Mouse (Mus musculus) heart, embryonic 16.5 days (tissue): ENCODE data around the gene Tcf7. TPM values are rescaled to one million over a fixed set of nuclear protein-coding genes. Genes with fewer than 3 reads are reported as not detected.

ENCODE experiments used
- ATAC-seq: fragments of 200-750 bp; cut with Nextera tagmentation; replicated peaks from 2 replicates; pipeline ENCODE4 v1.8.0; 2017; ENCODE audit warnings: moderate number of reproducible peaks; ENCODE audit not compliant: insufficient read depth, low FRiP score; ENCODE audit errors: extremely low read depth
- H3K27ac ChIP-seq: fragments of 300-500 bp; sonication (generic); 2 replicates; pipeline ENCODE4 v1.5.1; 2014; ENCODE audit warnings: mild to moderate bottlenecking, low read length, control low read depth, moderate library complexity
- H3K27me3 ChIP-seq: fragments of 300-500 bp; sonication (generic); 2 replicates; pipeline ENCODE4 v1.6.1; 2014; ENCODE audit warnings: low read length, mixed read lengths; ENCODE audit not compliant: control insufficient read depth, insufficient read depth
- H3K36me3 ChIP-seq: fragments of 300-500 bp; sonication (generic); 2 replicates; pipeline ENCODE4 v1.6.1; 2014; ENCODE audit not compliant: control insufficient read depth, insufficient read depth
- H3K4me1 ChIP-seq: fragments of 300-500 bp; sonication (generic); 2 replicates; pipeline ENCODE4 v1.6.1; 2014; ENCODE audit warnings: low read length, mixed read lengths; ENCODE audit not compliant: control insufficient read depth, insufficient read depth
- H3K4me2 ChIP-seq: fragments of 300-500 bp; sonication (generic); 2 replicates; pipeline ENCODE4 v1.6.1; 2014; ENCODE audit warnings: low read depth, mild to moderate bottlenecking, control low read depth, low read length
- H3K4me3 ChIP-seq: fragments of 300-500 bp; sonication (generic); 2 replicates; pipeline ENCODE4 v1.5.1; 2014; ENCODE audit warnings: mild to moderate bottlenecking, control low read depth, low read length
- H3K9ac ChIP-seq: fragments of 300-500 bp; sonication (generic); 2 replicates; pipeline ENCODE4 v1.6.1; 2014; ENCODE audit warnings: low read length, control low read depth
- H3K9me3 ChIP-seq: fragments of 300-500 bp; sonication (generic); replicated peaks from 2 replicates; pipeline ENCODE4 v1.6.1; 2016; ENCODE audit warnings: low read length; ENCODE audit not compliant: control insufficient read depth
- WGBS: fragments of 180-500 bp; shearing (Covaris S2); extraction: QIAGEN DNeasy Blood & Tissue Kit; methylation state at CpG from one replicate; pipeline ENCODE4 v1.1.7; 2014; 5-methylcytosine and 5-hydroxymethylcytosine counted together
- polyA plus RNA-seq: library from polyadenylated mRNA; unstranded; fragments of >200 nt; fragmentation: Nextera tagmentation; extraction: Ambion mirVana; gene quantifications from 2 replicates; pipeline ENCODE4 v1.2.1, GENCODE M21; 2015

The Tcf7 gene
- polyA plus RNA-seq, 1 experiment from 2014 or later: 65.0 TPM

DNA sequence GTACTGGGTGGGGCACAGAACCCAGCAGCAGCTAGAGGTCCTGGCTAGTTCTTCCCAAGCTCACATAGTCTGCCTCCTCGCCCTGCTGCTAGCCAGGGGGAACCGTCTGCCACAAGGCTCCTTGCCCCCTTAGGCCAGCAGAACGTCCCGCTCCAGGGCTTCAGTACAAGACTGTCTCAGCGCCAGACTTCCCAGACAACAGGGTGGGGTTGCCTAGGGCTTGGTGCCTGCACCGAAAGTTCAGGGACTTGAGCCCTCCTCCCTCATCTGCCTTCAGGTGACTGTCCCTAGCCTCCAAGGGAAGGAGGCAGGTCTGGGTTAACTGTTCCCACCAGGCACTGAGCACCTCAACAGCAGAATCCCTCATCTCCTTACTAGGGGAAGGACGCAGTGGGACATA is 17.9 kb downstream of the Tcf7 start:
- ATAC-seq: no peak
- 78% methylated on average over 7 of the region's 7 CpGs for WGBS

DNA sequence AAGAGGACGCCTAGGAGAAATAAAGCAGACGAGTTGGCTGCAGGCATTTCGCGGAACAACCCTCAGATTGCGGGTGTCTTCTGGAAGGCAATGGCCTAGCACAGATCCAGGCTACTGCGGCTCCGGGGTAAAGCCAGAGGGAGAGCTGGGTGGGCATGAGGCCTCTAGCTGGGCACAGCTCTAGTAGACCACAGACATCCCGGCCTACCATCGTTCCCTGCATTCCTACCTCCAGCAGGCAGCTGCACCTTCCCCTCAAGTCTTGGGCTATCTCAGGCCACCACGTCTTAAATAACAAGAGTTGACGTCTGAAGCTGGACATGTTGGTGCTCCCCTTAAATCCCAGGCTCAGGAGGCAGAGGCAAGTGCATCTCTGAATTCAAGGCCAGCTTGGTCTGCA is 20.5 kb downstream of the Tcf7 start:
- no peak overlapping the region for H3K4me2 ChIP-seq
- H3K4me3 ChIP-seq: no peak overlapping the region
- no peaks in the 10 kb centered on the region for H3K9me3 ChIP-seq
- H3K36me3 ChIP-seq: no peaks in the 10 kb centered on the region
- peaks cover 17% of the 10 kb centered on the region for H3K4me1 ChIP-seq
- no peak overlapping the region for H3K27ac ChIP-seq
- no peak overlapping the region for H3K9ac ChIP-seq
- WGBS: 83% methylated on average over 11 of the region's 11 CpGs
- ATAC-seq: no peak
- H3K27me3 ChIP-seq: no peaks in the 10 kb centered on the region

More for the DNA sequence above, 17.9 kb downstream of the Tcf7 start:
- H3K4me2 ChIP-seq: no peak overlapping the region
- H3K27me3 ChIP-seq: no peaks in the 10 kb centered on the region
- H3K9ac ChIP-seq: no peak overlapping the region
- peaks cover 30% of the 10 kb centered on the region for H3K4me1 ChIP-seq
- no peak overlapping the region for H3K4me3 ChIP-seq
- no peak overlapping the region for H3K27ac ChIP-seq
- H3K9me3 ChIP-seq: no peaks in the 10 kb centered on the region
- no peaks in the 10 kb centered on the region for H3K36me3 ChIP-seq

DNA sequence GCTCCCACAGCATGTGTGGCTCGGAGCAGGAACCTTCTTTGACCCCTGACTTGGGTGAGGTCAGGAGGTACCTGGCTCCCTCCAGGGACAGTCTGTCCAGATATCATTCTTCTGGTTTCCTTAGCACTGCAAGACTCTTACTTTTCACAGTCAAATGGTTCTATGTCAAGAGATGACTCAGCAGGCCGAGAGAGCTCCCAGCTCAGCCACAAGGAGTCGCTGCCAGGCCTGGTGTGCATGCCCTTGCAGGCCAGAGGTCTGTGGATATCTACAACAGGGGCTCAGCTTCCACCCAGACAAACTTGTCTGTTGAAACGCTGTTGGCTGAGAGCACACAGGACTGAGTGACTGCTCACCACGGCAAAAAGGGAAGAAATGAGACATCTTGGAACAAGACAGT is 20.9 kb downstream of the Tcf7 start:
- H3K9ac ChIP-seq: no peak overlapping the region
- ATAC-seq: no peak
- no peaks in the 10 kb centered on the region for H3K9me3 ChIP-seq
- peaks cover 17% of the 10 kb centered on the region for H3K4me1 ChIP-seq
- no peak overlapping the region for H3K4me3 ChIP-seq
- no peak overlapping the region for H3K27ac ChIP-seq
- WGBS: 41% methylated on average over 5 of the region's 5 CpGs
- H3K27me3 ChIP-seq: no peaks in the 10 kb centered on the region
- no peak overlapping the region for H3K4me2 ChIP-seq
- no peaks in the 10 kb centered on the region for H3K36me3 ChIP-seq

DNA sequence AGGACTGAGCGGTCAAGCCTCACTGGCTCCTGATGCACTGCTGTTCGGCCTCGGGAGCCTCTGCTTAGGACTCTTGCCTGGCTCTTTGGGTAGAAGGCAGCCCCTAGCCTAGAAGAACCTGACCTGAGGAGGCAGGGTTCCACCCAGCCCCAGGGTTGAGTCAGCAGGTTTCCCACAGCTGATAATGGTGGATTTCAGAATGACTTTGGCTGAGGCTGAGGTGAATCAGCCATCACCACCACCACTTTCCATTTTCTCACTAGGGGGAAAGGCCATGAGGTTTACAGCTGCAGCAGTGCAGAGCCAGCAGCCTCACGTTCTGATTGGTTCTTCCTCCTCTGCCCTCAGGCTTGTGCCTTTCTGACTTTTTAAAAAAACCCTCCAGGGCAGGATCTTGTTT is 21.9 kb downstream of the Tcf7 start:
- no peak overlapping the region for H3K27ac ChIP-seq
- H3K4me3 ChIP-seq: no peak overlapping the region
- ATAC-seq: no peak
- no peaks in the 10 kb centered on the region for H3K9me3 ChIP-seq
- H3K9ac ChIP-seq: no peak overlapping the region
- H3K36me3 ChIP-seq: no peaks in the 10 kb centered on the region
- no peak overlapping the region for H3K4me2 ChIP-seq
- H3K4me1 ChIP-seq: peaks cover 9% of the 10 kb centered on the region
- WGBS: 80% methylated on average over 4 of the region's 4 CpGs
- no peaks in the 10 kb centered on the region for H3K27me3 ChIP-seq

DNA sequence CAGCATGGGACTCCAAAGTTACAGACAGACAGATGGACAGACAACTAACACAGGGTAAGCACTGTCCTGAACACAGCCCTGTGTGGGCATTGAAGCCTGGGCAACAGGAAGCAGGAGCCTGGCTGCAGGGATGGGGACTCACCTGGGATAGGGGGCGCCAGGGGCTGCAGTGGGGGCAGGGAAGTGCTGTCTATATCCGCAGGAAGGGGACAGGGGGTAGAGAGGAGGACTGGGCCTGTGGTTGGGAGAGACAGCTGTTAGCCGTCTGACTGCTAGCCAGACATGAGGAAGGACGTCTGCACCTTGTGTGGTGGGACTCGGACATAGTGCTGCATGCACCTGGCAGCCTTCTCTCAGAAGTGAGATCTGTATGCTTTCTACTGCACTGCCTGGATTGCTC is 24.1 kb downstream of the Tcf7 start:
- 70% methylated on average over 5 of the region's 5 CpGs for WGBS
- Histone ChIP-seq H3K4me3 (no peak overlapping the region), H3K27me3 (no peaks in the 10 kb centered on the region), H3K36me3 (no peaks in the 10 kb centered on the region), H3K9me3 (no peaks in the 10 kb centered on the region), H3K27ac (no peak overlapping the region), H3K4me1 (no peaks in the 10 kb centered on the region), H3K9ac (no peak overlapping the region), H3K4me2 (no peak overlapping the region)
- ATAC-seq: no peak

DNA sequence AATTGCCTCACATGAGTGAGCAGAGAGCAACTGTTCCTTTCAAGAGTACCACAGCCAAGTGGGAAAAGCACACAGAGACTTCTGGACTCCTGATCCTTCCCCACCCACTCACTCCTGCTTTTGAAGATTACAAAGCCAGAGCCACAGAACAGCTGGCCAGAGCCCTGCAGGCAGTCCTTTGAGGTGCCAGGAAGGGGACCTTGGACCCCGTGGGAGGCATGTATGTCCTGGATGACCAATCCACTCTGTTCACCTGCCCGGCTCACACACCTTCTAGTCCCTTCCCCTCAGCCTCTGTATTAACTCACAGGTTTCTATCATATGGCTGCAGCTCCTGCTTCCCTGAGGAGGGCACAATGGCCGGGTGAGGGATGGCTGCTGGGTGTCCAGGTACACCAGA is 25.4 kb downstream of the Tcf7 start:
- Histone ChIP-seq H3K27ac (no peak overlapping the region), H3K27me3 (no peaks in the 10 kb centered on the region), H3K9me3 (no peaks in the 10 kb centered on the region), H3K4me1 (no peaks in the 10 kb centered on the region), H3K4me3 (no peak overlapping the region), H3K36me3 (no peaks in the 10 kb centered on the region), H3K4me2 (no peak overlapping the region), H3K9ac (no peak overlapping the region)
- ATAC-seq: no peak
- WGBS: 77% methylated on average over 3 of the region's 3 CpGs

DNA sequence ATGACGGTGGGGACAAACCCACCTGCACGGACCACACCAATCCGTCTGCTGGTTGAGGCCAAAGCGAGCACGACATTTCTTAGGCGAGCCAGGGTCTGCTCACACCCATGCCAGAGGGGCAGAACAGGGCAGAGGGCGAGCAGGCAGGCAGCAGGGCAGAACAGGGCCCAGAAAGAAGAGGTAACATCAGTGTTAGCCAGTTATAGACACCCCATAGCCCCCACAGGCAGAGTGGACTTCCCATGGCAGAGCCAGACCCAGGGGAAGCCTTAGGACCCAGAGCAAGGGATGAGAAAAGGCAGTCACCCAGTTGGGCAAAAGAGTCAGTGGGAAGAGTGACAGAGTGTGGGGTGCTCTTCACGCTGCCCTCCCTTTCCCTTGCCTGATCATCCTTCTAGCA is 27.7 kb downstream of the Tcf7 start:
- 85% methylated on average over 8 of the region's 8 CpGs for WGBS

DNA sequence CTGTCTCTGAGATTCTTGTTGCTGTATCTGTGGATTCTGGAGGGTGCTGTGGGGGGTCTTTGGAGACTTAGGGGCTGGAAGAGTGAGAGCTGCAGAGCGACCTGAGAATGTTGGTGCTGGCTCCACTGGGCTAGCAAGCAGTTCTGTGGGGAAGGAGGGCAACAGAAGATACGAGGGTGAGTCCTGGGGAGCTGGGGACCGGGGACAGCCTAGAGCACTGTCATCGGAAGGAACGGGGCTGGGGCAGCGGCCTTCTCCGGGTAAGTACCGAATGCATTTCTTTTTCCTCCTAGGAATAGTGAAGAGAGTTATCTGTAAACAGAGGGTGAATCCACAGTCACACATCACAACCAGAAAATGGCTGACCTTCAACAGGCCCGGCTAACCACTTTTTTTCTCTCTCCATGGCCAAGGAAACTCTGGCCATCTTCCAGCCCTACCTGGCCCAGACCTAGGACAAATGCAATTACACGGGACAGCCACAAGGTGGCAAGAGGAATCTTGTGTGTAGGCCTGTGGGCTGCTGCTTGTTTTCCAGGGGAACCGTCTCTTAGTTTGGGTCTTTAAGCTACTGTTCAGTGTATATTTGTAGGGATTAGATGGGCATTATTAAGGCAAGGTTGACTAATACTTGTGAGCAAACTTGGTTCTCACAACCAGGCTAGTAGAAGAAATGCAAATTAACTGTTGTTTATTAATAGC is 29.0 kb downstream of the Tcf7 start:
- 62% methylated on average over 11 of the region's 11 CpGs for WGBS
- no peaks in the 10 kb centered on the region for H3K4me1 ChIP-seq
- ATAC-seq: peak; percentile 59; the same call in 1 of the 2 replicates
- H3K9ac ChIP-seq: no peak overlapping the region
- H3K9me3 ChIP-seq: no peaks in the 10 kb centered on the region
- H3K27me3 ChIP-seq: no peaks in the 10 kb centered on the region
- no peaks in the 10 kb centered on the region for H3K36me3 ChIP-seq
- H3K27ac ChIP-seq: no peak overlapping the region
- no peak overlapping the region for H3K4me2 ChIP-seq
- H3K4me3 ChIP-seq: no peak overlapping the region

More for the DNA sequence above, 27.7 kb downstream of the Tcf7 start:
- H3K4me3 ChIP-seq: no peak overlapping the region
- no peaks in the 10 kb centered on the region for H3K27me3 ChIP-seq
- H3K9ac ChIP-seq: no peak overlapping the region
- no peaks in the 10 kb centered on the region for H3K9me3 ChIP-seq
- no peaks in the 10 kb centered on the region for H3K36me3 ChIP-seq
- no peak overlapping the region for H3K27ac ChIP-seq
- no peak for ATAC-seq
- no peak overlapping the region for H3K4me2 ChIP-seq
- no peaks in the 10 kb centered on the region for H3K4me1 ChIP-seq

DNA sequence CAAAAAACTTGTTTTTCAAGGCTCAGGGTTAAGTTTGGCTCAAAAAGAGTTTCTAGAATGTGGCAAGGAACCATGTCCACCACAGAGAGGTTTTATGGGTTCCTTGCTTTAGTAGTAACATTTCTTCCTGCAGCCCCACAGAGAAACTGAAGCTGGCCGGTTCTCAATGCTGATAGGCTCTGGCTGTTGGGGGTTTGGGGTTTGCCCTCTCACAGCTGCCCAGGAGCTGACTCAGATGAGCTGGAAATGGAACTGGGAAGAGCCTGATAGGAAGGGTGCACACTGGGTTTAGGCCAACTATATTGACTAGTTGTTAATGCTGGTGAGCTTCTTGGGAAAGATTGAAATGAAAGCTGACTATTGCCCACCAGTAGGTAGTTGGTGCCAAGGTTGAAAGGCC is 30.1 kb downstream of the Tcf7 start:
- Histone ChIP-seq H3K9ac (no peak overlapping the region), H3K27me3 (no peaks in the 10 kb centered on the region), H3K4me3 (no peak overlapping the region), H3K27ac (no peak overlapping the region), H3K4me1 (no peaks in the 10 kb centered on the region), H3K36me3 (no peaks in the 10 kb centered on the region), H3K9me3 (no peaks in the 10 kb centered on the region), H3K4me2 (no peak overlapping the region)
- 66% methylated on average over 1 of the region's 1 CpGs for WGBS
- ATAC-seq: no peak
